Mouse (Mus musculus) Patski (cell line): ENCODE data around the gene Hist3h2ba. TPM values are rescaled to one million over a fixed set of nuclear protein-coding genes. Genes with fewer than 3 reads are reported as not detected.

Experiments
- ATAC-seq: fragments of 100-300 bp; one replicate; pipeline ENCODE4 v1.8.0; 2021
- CTCF ChIA-PET: fragments of 350-600 bp; sonication (Branson Sonifier 250); formaldehyde crosslinking; loops from one replicate; lab custom pipeline; 2022; ENCODE audit warnings: inconsistent platforms; lab: Charles Lee
- POLR2A ChIA-PET: fragments of 350-600 bp; sonication (Branson Sonifier 250); formaldehyde crosslinking; loops from one replicate; lab custom pipeline; 2022; ENCODE audit warnings: antibody characterized with exemption, inconsistent platforms; lab: Charles Lee
- DNase-seq: peaks from one replicate; pipeline ENCODE4 v3.0.0-alpha.2; 2011; ENCODE audit warnings: low read depth, low spot score
- H3K27me3 ChIP-seq: fragments of 371-371 bp; one replicate; pipeline ENCODE4 v1.5.1; 2021
- CTCF ChIP-seq: fragments of 100-300 bp; IDR thresholded peaks from one replicate; pipeline ENCODE4 v1.5.1; 2021
- in situ Hi-C: fragments of 300-500 bp; cut with MboI; formaldehyde crosslinking; loops from 3 replicates; pipeline ENCODE4 v1.11.1; 2018; ENCODE audit warnings: low pct_unique_long_range_greater_than_20kb, mixed read lengths
- polyA plus RNA-seq: library from polyadenylated mRNA; unstranded; gene quantifications from one replicate; pipeline ENCODE4 v1.2.3, GENCODE M21; 2021

Hist3h2ba gene
- polyA plus RNA-seq, 1 experiment from 2014 or later = 7.1 TPM

DNA sequence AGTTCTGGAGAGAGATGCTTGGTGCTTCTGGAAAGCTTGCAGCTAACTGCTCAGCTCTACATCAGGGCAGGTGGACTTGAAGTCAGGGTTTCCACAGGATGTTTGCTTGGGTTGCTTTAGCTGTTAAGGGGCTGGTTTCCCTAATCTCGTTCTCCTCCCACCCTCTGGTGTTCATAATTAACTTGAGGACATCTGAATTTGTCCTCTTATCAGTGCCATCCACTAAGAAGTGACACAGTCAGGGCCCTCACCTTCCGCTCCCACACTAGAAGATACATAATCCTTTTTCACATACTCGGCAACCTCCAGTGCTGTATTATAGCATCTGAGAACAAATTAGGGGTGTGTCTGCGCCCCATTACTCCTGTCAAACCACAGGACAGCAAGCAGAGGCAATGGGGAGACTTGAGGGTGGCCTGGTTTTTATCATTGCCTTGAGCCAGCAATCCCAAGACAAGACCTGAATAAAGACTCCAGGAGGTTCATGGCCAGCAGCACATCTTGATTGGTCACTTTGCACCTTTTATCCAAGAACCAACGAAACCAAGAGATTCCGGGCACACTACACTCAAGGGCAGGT is 44.5 kb downstream of the Hist3h2ba start:
- ChIA-PET POLR2A (no interaction called here), CTCF (no interaction called here)
- DNase-seq = no peak
- H3K27me3 ChIP-seq = no peaks in the 10 kb centered on the region
- no peak for TF ChIP-seq CTCF
- in situ Hi-C loops = no loop called here
- ATAC-seq = no peak

DNA sequence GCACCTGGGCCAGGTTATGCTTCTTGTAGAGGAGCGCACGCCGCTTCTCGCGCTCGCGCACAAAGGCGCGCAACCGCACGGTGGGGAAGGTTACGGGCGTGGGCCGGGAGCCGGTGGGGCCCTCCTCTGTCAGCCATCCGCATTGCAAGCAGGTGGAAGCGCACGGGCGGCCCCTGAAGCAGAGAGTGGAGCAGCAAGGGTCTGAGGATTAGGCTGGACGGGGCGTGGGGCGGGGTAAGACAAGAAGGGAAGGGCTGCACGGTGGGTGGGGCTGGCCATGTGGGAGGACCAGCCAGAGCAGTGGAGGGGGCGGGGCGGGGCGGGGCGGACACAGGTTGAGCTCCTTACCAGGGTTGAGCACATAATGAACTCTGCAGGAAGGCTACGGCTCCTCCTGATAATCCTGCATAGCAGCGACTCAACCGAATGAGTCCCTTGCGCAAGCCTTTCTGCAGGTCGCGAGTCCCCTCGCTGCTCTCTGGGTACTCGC is 45.7 kb downstream of the Hist3h2ba start:
- in situ Hi-C loops = no loop called here
- POLR2A ChIA-PET = no interaction called here
- TF ChIP-seq CTCF = no peak
- no peak for DNase-seq
- CTCF ChIA-PET = no interaction called here
- no peak for ATAC-seq
- H3K27me3 ChIP-seq = peaks cover 3% of the 10 kb centered on the region

DNA sequence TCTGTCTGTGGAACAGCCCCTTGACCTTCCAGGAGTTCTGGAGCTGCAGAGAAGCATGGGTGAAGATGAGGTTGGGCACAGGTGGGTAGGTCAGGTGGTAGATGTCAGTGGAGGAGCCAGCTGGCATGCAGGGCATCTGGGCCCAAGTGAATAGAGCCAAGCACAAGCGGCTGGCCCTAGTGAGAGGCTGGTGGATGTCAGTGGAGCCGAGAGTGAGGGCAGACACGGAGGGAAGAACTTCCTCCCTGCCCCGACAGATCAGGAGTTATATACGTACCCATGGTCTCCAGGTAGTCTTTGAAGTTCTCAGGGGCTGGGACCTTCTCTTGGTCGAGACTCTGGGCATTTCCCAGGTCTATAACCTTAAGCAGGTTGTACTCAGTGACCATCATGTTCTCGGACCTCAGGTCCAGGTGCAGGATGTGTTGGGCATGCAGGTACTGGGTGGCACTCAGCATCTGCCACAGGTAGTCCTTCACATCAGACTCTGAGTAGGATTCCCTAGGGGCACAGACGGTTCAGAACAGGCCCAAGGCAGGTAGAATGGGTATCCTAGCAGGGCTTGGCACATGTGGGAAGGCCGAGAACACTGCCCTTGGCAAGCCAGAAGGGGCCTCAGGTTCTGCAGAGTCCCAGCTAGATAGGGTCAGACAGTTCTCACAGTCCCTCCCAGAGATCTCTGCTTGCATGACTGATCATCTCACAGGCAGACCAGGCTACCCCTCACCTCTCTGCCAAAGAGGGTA is 46.5 kb downstream of the Hist3h2ba start:
- H3K27me3 ChIP-seq = peaks cover 7% of the 10 kb centered on the region
- ATAC-seq (no peak), DNase-seq (no peak)
- in situ Hi-C loops = no loop called here
- POLR2A ChIA-PET = no interaction called here
- CTCF ChIA-PET = no interaction called here
- no peak for TF ChIP-seq CTCF

DNA sequence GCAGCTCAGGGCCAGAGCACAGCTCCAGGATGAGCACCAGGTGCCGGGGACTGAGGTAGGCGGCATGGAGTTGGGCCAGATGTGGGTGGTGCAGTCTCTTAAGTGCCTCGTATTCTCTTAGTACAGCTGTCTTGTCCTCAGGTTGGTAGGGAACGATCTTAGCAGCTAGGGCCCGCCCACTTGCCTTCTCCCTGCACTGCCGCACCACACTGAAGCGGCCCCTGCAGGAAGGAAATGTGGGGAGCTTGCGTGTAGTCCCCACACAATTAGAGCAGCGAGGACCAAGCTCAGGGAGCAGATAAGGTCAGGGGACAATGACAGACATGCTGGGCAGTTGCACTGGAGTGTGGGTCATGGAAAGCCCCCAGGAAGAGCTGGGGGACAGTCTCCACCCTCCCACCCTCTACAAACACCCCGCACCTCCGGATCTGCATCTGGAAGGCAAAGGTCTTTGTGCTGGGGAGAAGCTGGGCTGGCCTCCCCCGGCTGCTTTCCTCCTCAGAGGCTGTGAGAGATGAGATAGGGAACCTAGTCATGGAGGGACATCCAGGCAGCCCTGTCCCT is 47.2 kb downstream of the Hist3h2ba start:
- no peak for ATAC-seq
- peaks cover 13% of the 10 kb centered on the region for H3K27me3 ChIP-seq
- no peak for TF ChIP-seq CTCF
- CTCF ChIA-PET = no interaction called here
- in situ Hi-C loops = no loop called here
- no peak for DNase-seq
- POLR2A ChIA-PET = no interaction called here

DNA sequence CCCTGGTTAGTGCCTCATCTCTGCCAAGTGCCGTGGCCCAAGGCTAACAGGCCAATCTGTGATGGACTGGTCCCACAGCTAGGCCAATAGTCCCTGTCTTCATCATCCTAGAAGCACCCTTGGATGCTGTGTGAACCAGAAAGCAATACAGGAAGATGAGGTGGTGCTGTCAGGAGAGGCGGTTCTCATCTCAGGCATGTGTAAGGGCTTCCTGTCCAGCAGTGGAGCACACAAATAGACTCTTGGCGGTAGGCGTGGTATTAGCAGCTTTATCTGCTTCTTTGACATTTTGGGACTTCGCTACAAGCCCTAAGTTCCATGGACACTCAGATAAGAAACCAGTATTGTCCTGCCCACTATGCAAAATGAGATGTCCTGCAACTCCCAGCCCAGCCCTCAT is 48.8 kb downstream of the Hist3h2ba start:
- in situ Hi-C loops = no loop called here
- no peak for TF ChIP-seq CTCF
- no peak for DNase-seq
- POLR2A ChIA-PET = no interaction called here
- ATAC-seq = no peak
- CTCF ChIA-PET = no interaction called here
- H3K27me3 ChIP-seq = peaks cover 16% of the 10 kb centered on the region

Other genes starting within 250 kb of the Hist3h2ba start
- not detected for gene Olfr319, start 249.8 kb upstream of the Hist3h2ba start, polyA plus RNA-seq
- gene Olfr318, start 224.9 kb upstream of the Hist3h2ba start, polyA plus RNA-seq = 0.03 TPM
- gene Olfr317, start 209.7 kb upstream of the Hist3h2ba start, polyA plus RNA-seq = not detected
- gene Olfr316, start 196.2 kb upstream of the Hist3h2ba start, polyA plus RNA-seq = not detected
- not detected for gene Olfr315, start 175.7 kb upstream of the Hist3h2ba start, polyA plus RNA-seq
- gene Olfr314, start 166.0 kb upstream of the Hist3h2ba start, polyA plus RNA-seq = not detected
- gene Fam183b, start 147.0 kb upstream of the Hist3h2ba start, polyA plus RNA-seq = not detected
- gene Olfr313, start 133.9 kb upstream of the Hist3h2ba start, polyA plus RNA-seq = not detected
- gene Olfr312, start 119.7 kb upstream of the Hist3h2ba start, polyA plus RNA-seq = not detected
- not detected for gene Olfr311, start 109.7 kb upstream of the Hist3h2ba start, polyA plus RNA-seq
- 6.8 TPM for gene Gm12258, start 101.8 kb upstream of the Hist3h2ba start, polyA plus RNA-seq
- gene 2810021J22Rik, start 81.7 kb upstream of the Hist3h2ba start, polyA plus RNA-seq = 6.4 TPM
- 3.1 TPM for gene Zfp39, start 44.7 kb upstream of the Hist3h2ba start, polyA plus RNA-seq
- gene Btnl10, start 31.0 kb upstream of the Hist3h2ba start, polyA plus RNA-seq = not detected
- 252 TPM for gene Rnf187, start 10.0 kb upstream of the Hist3h2ba start, polyA plus RNA-seq
- gene Hist3h2a, start 5.8 kb downstream of the Hist3h2ba start, polyA plus RNA-seq = 20.9 TPM
- 0.26 TPM for gene Trim17, start 5.8 kb downstream of the Hist3h2ba start, polyA plus RNA-seq
- gene Trim11, start 29.2 kb downstream of the Hist3h2ba start, polyA plus RNA-seq = 29.2 TPM
- gene Obscn, start 187.5 kb downstream of the Hist3h2ba start, polyA plus RNA-seq = 0.06 TPM
- 6.8 TPM for gene Iba57, start 214.8 kb downstream of the Hist3h2ba start, polyA plus RNA-seq
- 0.13 TPM for gene Gjc2, start 234.3 kb downstream of the Hist3h2ba start, polyA plus RNA-seq
- 78.7 TPM for gene Guk1, start 243.3 kb downstream of the Hist3h2ba start, polyA plus RNA-seq